Mouse (Mus musculus) adrenal gland, adult 18-20 months (tissue): Measurements from ENCODE around the gene Rnpc3. TPM values are rescaled to one million over a fixed set of nuclear protein-coding genes. Genes with fewer than 3 reads are reported as not detected.
"Not testable (repeated sequence)": the region's sequence is repeated elsewhere in the genome, so short reads cannot be mapped to it uniquely, and the experiment has no call there.

Experiments used
- DNase-seq, 2 experiments: peaks; one replicate each; pipeline ENCODE4 v3.0.0; 2021 to 2022; ENCODE audit warnings: low spot score in 2 of 2
- long read RNA-seq, 2 experiments: library from polyadenylated mRNA; stranded (forward); transcript quantifications; one replicate each; pipeline ENCODE4 v2.0.0; 2021
- total RNA-seq, 2 experiments: library from RNA; stranded (reverse); gene quantifications; 1 replicate in 1 of 2; 2 replicates in 1 of 2; pipeline ENCODE4 v1.2.3; 2021

Gene Rnpc3
- 10 to 100 TPM; 20.7 to 24.7 TPM for total RNA-seq
- long read RNA-seq, experiment 1, partial matches to known transcripts = 0 of 7 reads
- long read RNA-seq, experiment 1, other reads (novel, unspliced or antisense) = 0 of 7 reads
- long read RNA-seq, experiment 2, transcript Rnpc3-203 (15 exons, 1,839 nt) = major isoform, 7 of 18 reads
- long read RNA-seq, experiment 2, partial matches to known transcripts = 3 of 18 reads
- long read RNA-seq, experiment 2, other reads (novel, unspliced or antisense) = 4 of 18 reads

- DNase-seq = peak; percentile 96 to 97
These were observed at the start of gene Rnpc3 for GRCm38 (mm10) chr3:113629606-113630359. Gene Rnpc3, minus strand, starts transcription at chr3:113630149.

- DNase-seq = peak in 1 of 2 experiments; percentile 20
These were observed 27.0 kb upstream of the Rnpc3 start for GRCm38 (mm10) chr3:113656940-113657339.

DNA sequence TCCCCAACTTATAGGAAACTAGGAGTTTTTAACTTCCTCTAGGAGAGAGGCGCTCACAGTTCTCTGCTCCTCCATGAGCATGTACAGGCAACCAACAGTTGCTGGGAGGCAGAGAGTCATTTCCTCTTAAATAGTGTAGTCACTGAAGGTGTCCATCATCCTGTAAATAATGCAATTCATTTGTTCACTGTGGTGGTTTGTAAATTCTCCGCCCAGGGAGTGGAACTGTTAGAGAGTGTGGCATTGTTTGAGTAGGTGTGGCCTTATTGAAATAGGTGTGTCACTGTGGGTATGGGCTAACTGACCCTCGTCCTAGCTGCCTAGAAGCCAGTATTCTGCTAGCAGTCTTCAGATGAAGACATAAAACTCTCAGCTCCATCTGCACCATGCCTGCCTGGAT is 24.4 kb upstream of the Rnpc3 start:
- no peak for DNase-seq

DNA sequence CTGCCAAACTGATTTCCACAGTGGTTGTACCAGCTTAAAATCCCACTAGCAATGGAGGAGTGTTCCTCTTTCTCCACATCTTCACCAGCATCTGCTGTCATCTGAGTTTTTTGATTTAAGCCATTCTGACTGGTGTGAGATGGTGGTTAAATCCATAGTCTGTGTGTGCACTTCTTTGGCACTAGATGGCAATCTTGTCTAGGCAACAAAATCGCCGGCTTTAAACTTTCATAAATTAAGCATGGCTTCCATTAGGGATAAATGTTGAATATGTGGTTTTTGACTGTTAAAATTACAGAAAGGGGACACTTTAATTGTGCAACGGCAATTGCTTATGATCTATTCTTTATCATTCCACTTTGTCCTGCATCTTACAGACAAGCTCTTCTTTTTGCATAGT is 21.4 kb upstream of the Rnpc3 start:
- not testable (repeated sequence) for DNase-seq

DNA sequence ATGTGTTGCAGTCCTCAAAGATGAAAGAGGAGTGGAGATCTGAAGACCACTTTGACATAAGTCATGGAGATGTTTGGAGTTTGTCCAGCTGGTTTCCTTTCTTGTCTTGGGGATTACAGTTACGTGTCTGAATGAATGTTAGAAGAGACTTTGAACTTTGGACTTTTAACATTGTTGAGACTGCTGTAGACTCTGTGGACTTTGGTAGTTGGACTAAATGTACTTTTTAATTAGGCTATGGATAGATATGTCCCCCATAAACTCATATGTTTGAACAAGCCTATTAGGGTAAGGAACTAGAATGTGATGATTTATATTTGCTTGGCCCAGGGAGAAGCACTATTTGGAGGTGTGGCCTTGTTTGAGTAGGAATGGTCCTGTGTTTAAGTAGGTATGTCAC is 9.6 kb upstream of the Rnpc3 start:
- no peak for DNase-seq

GRCm38 (mm10) chr3:113634220-113634619 is 4.3 kb upstream of the Rnpc3 start:
- DNase-seq = no peak

DNA sequence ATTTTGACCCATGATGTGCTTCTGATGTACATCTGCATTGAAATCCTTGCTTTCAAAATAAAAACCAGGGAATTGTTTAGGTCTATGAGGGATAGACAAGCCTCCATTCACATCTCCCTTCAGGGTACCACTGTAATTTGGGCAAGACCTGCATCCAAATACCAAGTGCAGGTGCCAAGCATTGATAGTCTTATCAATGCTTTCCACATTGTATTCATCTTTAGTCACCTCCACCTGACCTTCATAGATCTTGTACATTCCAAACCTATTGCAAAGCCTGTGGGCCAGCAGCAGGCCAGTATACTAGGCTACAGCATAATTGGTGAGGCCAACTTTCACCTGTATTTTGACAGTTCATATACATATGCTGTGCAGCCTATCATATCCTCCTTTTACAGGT is 1.7 kb upstream of the Rnpc3 start:
- no peak for DNase-seq

GRCm38 (mm10) chr3:113630564-113630963 is 615 bp upstream of the Rnpc3 start:
- DNase-seq = no peak

DNA sequence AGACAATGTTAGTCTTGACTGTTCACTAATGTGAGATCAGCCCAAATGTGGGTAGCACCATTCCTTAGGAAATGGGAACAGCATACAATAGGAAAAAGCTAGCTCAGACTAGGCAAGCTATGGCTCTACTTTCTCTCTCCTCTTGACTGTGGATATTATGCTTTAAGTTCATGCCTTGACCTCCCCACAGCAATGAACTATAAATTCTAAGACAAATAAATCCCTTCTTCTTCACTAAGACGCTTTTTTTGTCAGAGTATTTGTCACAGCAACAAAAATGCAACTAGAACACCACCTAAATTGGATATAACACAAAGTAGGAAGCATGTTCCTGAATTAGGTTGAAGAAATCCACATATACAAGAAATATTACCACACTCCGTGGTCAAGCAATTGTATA is 23.4 kb downstream of the Rnpc3 start, which contains the start of gene Amy1:
Gene Amy1 (minus strand): TSS at position 101 of the 400 bp plus-strand sequence.
- DNase-seq = no peak

- DNase-seq = no peak
These were observed 39.1 kb downstream of the Rnpc3 start for GRCm38 (mm10) chr3:113590844-113591243.

- no peak for DNase-seq
These were observed 55.4 kb downstream of the Rnpc3 start for GRCm38 (mm10) chr3:113574578-113574977.

GRCm38 (mm10) chr3:113574138-113574537 is 55.8 kb downstream of the Rnpc3 start:
- DNase-seq = no peak

DNA sequence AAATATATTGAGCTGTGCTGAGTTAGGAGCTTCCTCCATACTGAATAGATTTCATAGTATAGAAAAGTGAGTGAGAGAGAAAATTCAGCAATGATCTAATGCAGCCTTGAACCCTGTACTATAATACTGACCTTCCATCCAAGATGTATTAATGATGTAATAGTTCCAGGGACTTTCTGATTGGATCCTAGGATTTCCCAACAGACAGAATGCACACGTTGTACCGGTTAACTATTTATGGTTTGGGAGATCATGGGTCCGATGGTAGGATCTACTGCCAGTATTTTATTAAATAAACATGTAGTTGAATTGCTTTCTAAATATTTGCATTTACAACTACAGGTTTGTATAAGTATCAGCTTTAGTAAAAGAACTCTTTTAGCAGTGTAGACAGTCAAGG is 57.8 kb downstream of the Rnpc3 start:
- DNase-seq = no peak

Other genes starting within 250 kb of the Rnpc3 start
- not detected for gene Amy2a1, start 97.7 kb downstream of the Rnpc3 start, total RNA-seq
- 10 to 100 TPM; 54.4 to 71.4 TPM for gene Amy1, start 23.4 kb downstream of the Rnpc3 start, total RNA-seq